Comparison of ENCODE assay signal across 29 mouse cellular contexts in genomic region chr1:54448833-54449232, GRCm38 (mm10). TPM values are rescaled to one million over a fixed set of nuclear protein-coding genes. Genes with fewer than 3 reads are reported as not detected.
DNase-seq lines count a peak whose midpoint lies in the region; ATAC-seq and TF ChIP-seq lines count a peak whose summit lies in the region.
"Had no signal": no experiment of that assay in that cellular context is flagged by ENCODE, and none has a peak within 500 bp of the region (broad histone marks: within the 10 kb centered on the region; RNA-seq: fewer than 3 reads in every experiment).

No protein-coding gene starts in this region.

- H3K4me1 ChIP-seq in lung, postnatal 0 days (ENCODE audit: insufficient read depth, low read depth, low read length): no peaks in the 10 kb centered on the region
- H3K4me1 ChIP-seq in midbrain, embryonic 14.5 days (ENCODE audit: control insufficient read depth, insufficient read depth, low read length): no peaks in the 10 kb centered on the region
- H3K4me1 ChIP-seq: embryonic facial prominence, embryonic 10.5 days; embryonic facial prominence, embryonic 13.5 days; forebrain, embryonic 13.5 days had no signal

- H3K27ac ChIP-seq in lung, postnatal 0 days (ENCODE audit: low read length): no peak overlapping the region
- no peak overlapping the region for H3K27ac ChIP-seq in midbrain, embryonic 14.5 days (replicated peaks; ENCODE audit: low read depth, low read length)
- H3K27ac ChIP-seq: embryonic facial prominence, embryonic 10.5 days; embryonic facial prominence, embryonic 13.5 days; forebrain, embryonic 13.5 days; gastrocnemius, adult 2 months; heart, adult 2 months; heart, embryonic 10.5 days; heart, embryonic 13.5 days; hindbrain, embryonic 14.5 days; hindbrain, postnatal 0 days had no signal

- 77% methylated on average over 4 of the region's 4 CpGs for WGBS in lung, postnatal 0 days
- WGBS in midbrain, embryonic 14.5 days: 86% methylated on average over 4 of the region's 4 CpGs

- no peak for TF ChIP-seq CTCF in lung, postnatal 0 days (IDR thresholded peaks at IDR 0.05)

- H3K9me3 ChIP-seq in lung, postnatal 0 days (ENCODE audit: low read length): no peaks in the 10 kb centered on the region
- no peaks in the 10 kb centered on the region for H3K9me3 ChIP-seq in midbrain, embryonic 14.5 days (ENCODE audit: control insufficient read depth, low read length)
- H3K9me3 ChIP-seq: embryonic facial prominence, embryonic 10.5 days; embryonic facial prominence, embryonic 13.5 days; forebrain, embryonic 13.5 days; heart, embryonic 10.5 days; heart, embryonic 13.5 days had no signal

- no peaks in the 10 kb centered on the region for H3K36me3 ChIP-seq in lung, postnatal 0 days (ENCODE audit: insufficient read depth, low read length)
- no peaks in the 10 kb centered on the region for H3K36me3 ChIP-seq in midbrain, embryonic 14.5 days (ENCODE audit: control insufficient read depth, insufficient read depth, low read length)
- H3K36me3 ChIP-seq: embryonic facial prominence, embryonic 10.5 days; embryonic facial prominence, embryonic 13.5 days; heart, embryonic 10.5 days; heart, embryonic 13.5 days had no signal

- no peak overlapping the region for H3K9ac ChIP-seq in lung, postnatal 0 days (replicated peaks; ENCODE audit: low read depth)
- no peak overlapping the region for H3K9ac ChIP-seq in midbrain, embryonic 14.5 days (replicated peaks; ENCODE audit: low read length)
- H3K9ac ChIP-seq: embryonic facial prominence, embryonic 13.5 days; forebrain, embryonic 13.5 days; forebrain, postnatal 0 days; heart, embryonic 13.5 days; hindbrain, embryonic 14.5 days had no signal

- DNase-seq in lung, postnatal 0 days (ENCODE audit: low spot score): peak; percentile 6
- no peak for DNase-seq in lung, postnatal 25 days (ENCODE audit: low spot score)
- DNase-seq in adrenal gland, postnatal 14 days: no peak
- DNase-seq in thymus, postnatal 14 days: no peak
- no peak for DNase-seq in midbrain, embryonic 14.5 days
- DNase-seq: adrenal gland, adult 2 months; adrenal gland, postnatal 25 days; B cell, adult 2 months; cerebellum, adult 18-20 months; cerebellum, adult 9-11 months; cerebellum, postnatal 25 days; embryo, embryonic 11 days; forebrain, postnatal 0 days; gastrocnemius, adult 2 months; gastrocnemius, postnatal 25 days; heart, adult 2 months; heart, postnatal 14 days; heart, postnatal 4 days had no signal

- H3K4me3 ChIP-seq in lung, postnatal 0 days (ENCODE audit: low read depth, low read length): no peak overlapping the region
- no peak overlapping the region for H3K4me3 ChIP-seq in midbrain, embryonic 14.5 days (replicated peaks; ENCODE audit: low read depth, low read length)
- H3K4me3 ChIP-seq: embryonic facial prominence, embryonic 10.5 days; embryonic facial prominence, embryonic 13.5 days; erythroblast, embryonic 14.5 days; forebrain, embryonic 13.5 days; gastrocnemius, adult 2 months; heart, adult 2 months; heart, embryonic 10.5 days; heart, embryonic 13.5 days had no signal

- TF ChIP-seq EP300 in lung, postnatal 0 days (IDR thresholded peaks at IDR 0.05): no peak

- ATAC-seq in lung, postnatal 0 days: no peak
- ATAC-seq in granulocyte monocyte progenitor cell, adult 5-6 weeks (replicated peaks; ENCODE audit: poor library complexity, severe bottlenecking): peak; percentile 95
- peak; percentile 83 for ATAC-seq in megakaryocyte progenitor cell, adult 5-6 weeks (replicated peaks; ENCODE audit: poor library complexity)
- no peak for ATAC-seq in midbrain, embryonic 14.5 days (ENCODE audit: low FRiP score, low TSS enrichment)
- ATAC-seq: forebrain, embryonic 13.5 days; forebrain, postnatal 0 days; hindbrain, postnatal 0 days; inflammation-experienced regulatory T-cells, adult 6 months had no signal

- no peak overlapping the region for H3K4me2 ChIP-seq in lung, postnatal 0 days (replicated peaks; ENCODE audit: low read depth, low read length)
- no peak overlapping the region for H3K4me2 ChIP-seq in midbrain, embryonic 14.5 days (ENCODE audit: low read length)
- H3K4me2 ChIP-seq: embryonic facial prominence, embryonic 13.5 days; forebrain, embryonic 13.5 days; heart, embryonic 13.5 days; hindbrain, embryonic 14.5 days had no signal

- no peaks in the 10 kb centered on the region for H3K27me3 ChIP-seq in lung, postnatal 0 days (replicated peaks; ENCODE audit: insufficient read depth, low read length)
- H3K27me3 ChIP-seq in midbrain, embryonic 14.5 days (ENCODE audit: control insufficient read depth, insufficient read depth, low read length): no peaks in the 10 kb centered on the region
- H3K27me3 ChIP-seq: forebrain, embryonic 13.5 days had no signal

RNA-seq across cellular contexts. Expression of gene Gtf3c3, which starts 10.1 kb away (rescaled TPM):
- polyA plus RNA-seq in lung, postnatal 0 days (2015; fragmentation: Nextera tagmentation; extraction: Ambion mirVana): 10.2 and 10.9 TPM in 2 replicates
- 11.5 and 17.6 TPM in 2 replicates for total RNA-seq in granulocyte monocyte progenitor cell, adult 5-6 weeks (2014; fragmentation: Nextera tagmentation)
- 40.4 and 49.3 TPM in 2 replicates for total RNA-seq in granulocyte monocyte progenitor cell, adult 5-6 weeks (2017)
- 19.5 and 20.3 TPM in 2 replicates for total RNA-seq in megakaryocyte progenitor cell, adult 5-6 weeks (2015)
- 19.4 and 23.3 TPM in 2 replicates for total RNA-seq in megakaryocyte progenitor cell, adult 5-6 weeks (2017)
- total RNA-seq in adrenal gland, postnatal 14 days (2021): 17.1 and 22.5 TPM in 2 replicates
- polyA plus RNA-seq in midbrain, embryonic 14.5 days (2014; fragmentation: Nextera tagmentation; extraction: Ambion mirVana): 20.9 and 30.5 TPM in 2 replicates

Comparison
In these comparisons a context has a peak if more than half of its experiments do, and no peak if none do; other contexts are left out.
1. ATAC-seq: peak in granulocyte monocyte progenitor cell, adult 5-6 weeks (single experiment) and megakaryocyte progenitor cell, adult 5-6 weeks (single experiment); none in lung, postnatal 0 days (single experiment) and midbrain, embryonic 14.5 days (single experiment).